Mouse (Mus musculus) skeletal muscle tissue, adult 2 months (tissue): ENCODE measurements at regions not wholly inside any gene's neighbourhood (a gene's known extent, or its start where the extent isn't known, plus 50 kb on each side); places are given as distances from the start of the nearest gene placed in this dataset.

Experiments used
- DNase-seq: peaks from one replicate; pipeline ENCODE4 v3.0.0-alpha.2; 2012; ENCODE audit warnings: low read depth, low spot score

DNA sequence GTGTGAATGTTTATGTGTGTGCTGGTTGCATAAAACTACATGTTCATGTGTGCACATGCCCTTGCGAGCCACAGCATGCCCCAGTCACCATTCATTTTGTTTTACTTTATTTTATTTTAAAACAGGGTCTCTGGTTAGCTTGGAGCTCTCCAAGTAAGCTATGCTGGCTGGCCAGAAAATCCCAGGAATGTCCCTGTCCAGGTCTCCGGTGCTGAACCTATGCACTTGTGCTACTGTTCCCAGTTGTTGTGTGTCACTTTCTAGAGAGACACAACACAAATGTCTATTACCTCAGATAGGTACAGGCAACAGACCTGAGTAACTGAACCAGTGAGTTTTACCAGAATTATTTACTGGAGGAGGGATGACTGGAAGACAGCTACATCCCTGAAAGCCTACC is 530.4 kb upstream of the Castor2 start:
- DNase-seq: no peak

DNA sequence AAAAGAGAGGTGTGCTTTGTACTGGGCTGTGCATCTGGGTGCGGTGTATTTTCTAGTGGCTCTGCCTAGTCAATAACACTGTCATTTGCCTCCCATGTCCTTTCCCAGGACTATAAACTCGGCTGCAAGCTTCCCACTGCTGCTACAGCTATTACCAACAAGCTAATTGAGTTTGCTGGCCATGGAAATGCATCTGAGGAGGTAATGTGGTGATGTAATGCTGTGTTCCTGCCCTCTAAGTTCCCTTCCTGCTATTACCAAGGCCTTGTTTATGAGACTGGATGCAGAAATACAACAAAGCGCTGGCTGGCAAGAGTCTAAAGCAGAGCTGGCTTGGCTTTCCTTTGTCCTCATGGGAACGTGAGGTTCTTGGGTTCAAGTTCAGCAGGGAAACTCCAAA is 533.0 kb upstream of the Castor2 start:
- no peak for DNase-seq

DNA sequence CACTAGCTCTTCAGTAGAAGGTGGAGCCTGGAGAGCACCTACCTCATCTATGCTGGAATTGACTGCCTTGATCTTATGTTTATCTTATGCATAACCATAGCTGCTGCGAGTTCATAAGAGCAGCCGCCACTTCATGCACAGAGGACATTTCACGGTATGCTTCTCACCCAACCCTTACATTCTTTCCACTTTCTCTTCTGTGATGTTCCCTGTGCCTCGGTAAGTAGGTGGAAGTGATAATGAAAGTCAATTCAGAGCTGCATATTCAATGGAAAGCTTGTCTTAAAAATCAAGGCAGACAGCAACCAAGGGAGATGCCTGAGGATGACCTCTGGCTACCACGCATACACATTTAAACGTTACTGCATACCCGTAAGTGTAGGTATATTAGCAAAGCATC is 548.9 kb upstream of the Castor2 start:
- no peak for DNase-seq

DNA sequence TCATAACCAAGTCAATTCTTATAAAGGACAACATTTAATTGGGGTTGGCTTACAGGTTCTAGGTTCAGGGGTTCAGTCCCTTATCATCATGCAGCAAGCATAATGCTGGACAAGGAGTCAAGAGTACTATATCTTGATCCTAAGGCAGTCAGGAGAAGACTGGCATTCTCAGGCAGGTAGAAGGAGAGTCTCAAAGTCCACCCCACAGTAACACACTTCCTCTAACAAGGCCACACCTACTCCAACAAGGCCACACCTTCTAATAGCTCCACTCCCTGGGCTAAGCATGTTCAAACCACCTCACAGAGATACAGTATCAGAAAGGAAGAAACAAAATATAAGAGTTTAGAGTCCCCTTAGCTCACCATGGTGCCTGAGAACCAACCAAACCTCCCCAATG is 557.3 kb upstream of the Castor2 start:
- no peak for DNase-seq

DNA sequence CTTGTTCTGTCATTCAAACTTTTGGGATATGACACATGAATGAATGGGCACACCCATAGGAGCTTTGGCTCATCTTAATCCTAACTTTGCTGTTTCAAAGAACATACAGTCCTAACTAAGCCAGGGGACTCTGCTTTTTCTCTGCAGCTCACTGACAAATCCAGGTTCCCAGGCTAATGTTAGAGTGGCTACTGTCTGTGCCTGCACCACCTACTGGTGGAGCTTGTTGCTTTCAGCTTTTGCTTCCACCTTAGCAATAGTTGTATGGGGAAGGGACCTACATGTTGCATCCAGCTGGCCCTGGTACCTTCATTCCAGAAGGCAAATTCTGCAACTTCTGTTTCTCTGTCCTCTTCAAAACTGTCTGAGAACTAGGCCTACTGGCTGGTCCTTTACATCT is 566.8 kb upstream of the Castor2 start:
- DNase-seq: peak; percentile 4

DNA sequence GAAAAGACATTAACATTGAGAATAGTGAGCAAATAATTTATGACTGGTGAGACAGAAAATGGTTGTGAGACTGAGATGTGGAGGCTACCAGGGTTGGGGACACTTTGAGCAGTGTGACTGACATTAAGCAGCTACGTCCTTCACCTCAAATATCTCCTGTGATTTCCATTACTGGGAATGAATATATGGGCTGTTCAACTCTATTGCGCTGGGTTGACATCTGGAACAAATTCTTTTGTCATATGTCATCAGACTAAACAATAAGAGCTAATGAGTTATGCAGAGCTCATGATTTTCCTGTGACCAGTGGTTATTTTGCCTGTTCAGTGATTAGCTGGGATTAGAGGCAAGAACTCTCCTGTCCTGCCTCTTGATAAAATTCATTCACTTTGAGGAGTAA is 593.9 kb upstream of the Castor2 start:
- no peak for DNase-seq

DNA sequence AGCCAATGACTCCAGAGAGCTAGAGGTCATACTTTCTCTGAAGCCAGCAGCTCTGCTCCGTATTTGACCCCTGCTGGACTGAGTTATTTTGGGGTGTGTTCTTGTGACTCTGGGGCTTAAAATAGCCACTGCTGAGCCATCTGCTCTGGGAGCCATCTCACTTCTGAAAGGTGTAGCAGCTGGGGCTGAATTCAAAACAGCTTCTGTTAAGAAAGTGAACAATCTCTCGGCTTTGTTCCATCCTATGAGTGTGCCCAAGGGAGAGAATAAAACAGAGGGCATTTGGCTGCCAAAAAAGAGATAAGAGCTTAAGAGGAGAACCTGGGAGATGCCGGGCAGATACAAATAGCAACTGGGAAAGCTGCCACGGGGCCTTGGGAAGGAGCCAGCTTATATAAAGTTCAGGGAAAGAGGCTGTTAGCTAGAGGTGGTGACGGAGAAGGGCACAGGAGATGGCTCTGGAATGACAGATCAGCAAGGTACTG is 611.7 kb upstream of the Castor2 start:
- DNase-seq: peak; percentile 94

DNA sequence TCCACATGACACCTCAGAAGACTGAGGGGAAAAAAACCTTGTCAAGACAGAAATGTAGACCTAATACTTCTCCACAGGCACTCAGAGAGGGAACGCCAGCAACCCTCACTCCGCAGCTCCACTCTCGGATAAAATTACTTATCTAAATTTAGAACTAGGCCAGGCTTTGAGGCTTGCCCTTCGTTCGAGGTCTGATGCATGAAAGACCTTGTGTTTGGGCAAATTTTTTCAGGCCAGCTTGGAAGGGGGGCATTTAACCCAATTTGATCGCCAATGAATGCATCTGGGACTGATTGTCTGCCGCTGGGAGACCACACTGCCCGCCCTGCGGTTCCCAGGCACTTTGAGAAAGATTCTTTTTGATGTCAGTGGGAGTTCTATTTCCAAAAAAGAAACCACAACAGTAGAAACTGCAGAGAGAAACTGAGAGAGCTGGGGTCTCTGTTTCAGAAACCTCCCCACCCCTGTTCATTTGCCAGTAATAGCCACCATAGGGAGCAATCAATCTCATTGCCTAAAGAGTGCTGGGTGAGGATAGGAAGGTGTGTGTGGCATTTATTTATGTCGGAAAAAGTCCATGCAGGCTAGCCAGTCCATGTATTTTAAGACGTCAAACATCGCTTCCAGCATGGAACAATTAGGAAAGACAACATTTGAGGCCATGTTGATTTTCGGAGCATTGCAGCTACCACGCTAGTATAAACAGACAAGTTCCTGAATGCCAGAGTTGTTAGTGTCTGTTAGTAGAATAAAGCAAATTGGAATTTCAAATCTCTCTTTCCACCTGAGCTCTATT is 617.0 kb upstream of the Castor2 start:
- DNase-seq: peak; percentile 67

DNA sequence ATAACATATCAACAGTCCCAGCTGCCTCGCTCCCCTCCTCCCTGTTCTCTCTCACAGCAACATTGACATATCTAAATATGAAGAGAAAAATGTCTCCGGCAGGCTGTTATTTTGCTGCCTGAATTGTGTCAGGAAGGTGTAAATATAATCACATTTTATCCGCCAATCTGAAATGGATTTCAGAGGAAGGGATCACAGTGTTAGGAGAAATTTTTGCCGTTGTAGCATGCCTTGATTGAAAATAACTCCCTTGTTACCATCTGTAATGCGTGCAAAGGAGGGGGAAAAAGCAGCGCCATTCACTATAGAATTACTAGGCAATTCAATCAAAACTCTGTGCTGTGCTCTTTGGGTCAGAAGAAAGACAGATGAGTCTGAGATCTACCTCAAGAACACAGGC is 620.3 kb upstream of the Castor2 start:
- DNase-seq: no peak

DNA sequence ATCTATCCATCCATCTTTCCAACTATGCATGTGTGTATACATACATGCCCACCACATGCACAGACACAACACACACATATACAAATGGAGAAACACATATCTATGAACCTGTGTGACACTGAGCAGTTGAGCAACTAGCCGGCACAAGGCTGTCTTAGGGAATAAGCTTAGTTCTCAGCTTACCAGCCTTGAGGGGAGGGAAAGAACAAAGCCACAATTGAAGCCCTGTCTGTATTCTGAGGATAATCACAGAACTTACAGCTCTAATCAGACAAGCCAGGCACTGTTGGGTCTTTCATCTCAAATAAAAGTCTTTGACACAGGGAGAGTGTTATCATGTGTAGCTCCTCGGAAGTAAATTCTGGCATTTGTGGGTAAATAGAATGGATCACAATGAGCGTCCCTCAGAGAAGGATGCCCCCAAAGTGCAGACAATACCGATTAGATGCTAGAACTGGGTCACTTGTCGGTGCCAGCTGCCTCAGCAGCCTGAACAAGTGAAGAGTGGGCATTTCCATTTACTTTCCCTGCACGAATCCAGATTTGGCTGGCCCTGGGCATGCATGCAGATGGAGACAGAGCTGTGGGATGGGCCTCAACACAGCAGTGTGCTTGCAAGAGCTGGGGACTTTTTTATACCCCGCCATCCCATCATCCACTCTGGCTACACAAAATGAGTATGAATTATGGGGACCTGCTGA is 646.0 kb upstream of the Castor2 start:
- DNase-seq: no peak

DNA sequence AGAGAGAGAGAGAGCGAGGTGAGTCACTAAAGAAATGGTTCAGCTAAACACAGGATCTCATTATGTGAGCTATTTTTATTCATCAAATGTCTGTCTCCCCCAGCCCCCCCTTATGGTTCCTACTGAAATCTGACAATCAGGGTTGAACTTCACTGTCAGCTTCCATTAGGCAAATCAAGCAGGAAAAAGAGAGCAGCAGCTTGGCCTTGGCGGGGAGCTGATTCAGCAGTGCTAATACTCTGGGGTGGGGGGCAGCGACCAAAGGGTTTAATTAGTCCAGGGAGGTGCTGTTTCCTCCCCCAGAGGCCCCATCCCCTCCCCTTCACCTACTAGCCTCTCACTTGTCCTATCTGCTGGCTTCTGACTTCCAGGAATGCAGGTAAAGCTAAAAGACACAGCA is 649.6 kb upstream of the Castor2 start:
- DNase-seq: no peak

DNA sequence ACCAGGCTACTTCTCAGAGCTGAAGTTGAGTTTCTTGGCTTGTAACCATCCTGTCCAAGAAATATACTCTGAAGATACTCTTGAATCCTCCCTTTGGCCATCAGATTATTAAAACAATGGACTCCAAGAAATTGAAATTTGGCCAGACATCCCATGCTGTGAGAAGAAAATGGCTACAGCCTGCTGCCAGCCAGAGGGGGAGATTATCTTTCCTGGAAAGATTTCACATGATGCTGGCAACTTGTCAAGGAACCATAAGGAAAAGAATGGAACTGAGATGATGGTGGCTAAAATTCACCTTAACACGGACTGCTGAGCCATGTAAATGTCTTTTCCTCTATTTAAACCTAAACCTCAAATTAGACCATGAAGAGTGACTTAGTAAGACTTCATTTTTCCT is 698.7 kb upstream of the Castor2 start:
- no peak for DNase-seq

DNA sequence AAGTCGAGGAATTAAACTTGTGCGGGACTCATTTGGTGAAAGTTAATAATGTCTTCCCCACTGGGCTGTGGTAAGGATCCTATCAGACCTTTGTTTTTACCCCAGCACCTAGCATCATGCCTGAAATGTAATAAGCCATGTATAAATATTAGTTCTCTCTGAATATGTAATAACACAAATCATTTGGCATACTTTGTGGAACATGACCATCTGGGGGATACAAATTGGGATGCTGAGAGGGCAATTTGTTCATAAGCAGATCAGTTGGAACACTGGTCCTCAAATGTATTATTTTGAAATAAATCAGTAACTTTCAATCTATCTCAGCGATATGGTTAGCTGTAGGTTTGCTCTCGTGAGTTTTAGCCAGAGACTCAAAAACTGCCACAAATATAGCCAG is 709.6 kb upstream of the Castor2 start:
- DNase-seq: no peak

DNA sequence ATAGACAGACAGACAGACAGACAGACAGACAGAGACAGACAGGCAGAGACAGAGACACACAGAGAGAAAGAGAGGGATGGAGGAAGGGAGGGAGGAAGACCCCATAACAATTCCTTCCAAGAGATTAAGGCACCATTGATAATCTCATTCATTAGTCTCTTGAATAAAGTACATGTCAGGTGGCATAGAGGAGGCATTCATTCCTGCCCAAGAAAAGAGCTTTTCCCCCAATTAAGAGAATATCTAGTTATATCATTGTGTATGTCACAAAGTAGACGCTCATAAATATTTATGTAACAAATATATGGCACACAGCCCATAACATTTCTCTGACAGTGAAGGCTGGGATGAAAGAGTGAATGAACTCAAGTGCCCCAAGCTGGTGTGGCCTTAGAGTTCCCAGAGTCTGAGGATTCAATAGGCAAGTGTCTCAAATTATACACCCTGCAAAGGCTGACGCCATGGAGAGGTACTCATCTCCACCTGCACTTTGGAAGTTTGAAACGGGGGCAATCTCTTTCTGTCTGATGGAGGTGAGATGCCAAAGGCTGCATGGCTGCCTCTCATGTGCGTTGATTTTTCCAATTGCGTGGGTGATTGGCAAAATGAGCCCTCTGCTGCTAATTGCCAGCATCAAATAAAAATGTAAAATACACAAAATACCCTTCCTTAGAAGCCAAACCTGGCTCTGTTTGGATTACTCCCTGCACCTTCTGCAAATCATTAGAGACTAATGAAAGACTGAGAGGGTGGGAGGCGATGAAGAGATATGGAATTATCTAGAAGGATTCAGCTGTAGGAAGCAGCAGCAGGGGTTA is 710.3 kb upstream of the Castor2 start:
- DNase-seq: no peak

DNA sequence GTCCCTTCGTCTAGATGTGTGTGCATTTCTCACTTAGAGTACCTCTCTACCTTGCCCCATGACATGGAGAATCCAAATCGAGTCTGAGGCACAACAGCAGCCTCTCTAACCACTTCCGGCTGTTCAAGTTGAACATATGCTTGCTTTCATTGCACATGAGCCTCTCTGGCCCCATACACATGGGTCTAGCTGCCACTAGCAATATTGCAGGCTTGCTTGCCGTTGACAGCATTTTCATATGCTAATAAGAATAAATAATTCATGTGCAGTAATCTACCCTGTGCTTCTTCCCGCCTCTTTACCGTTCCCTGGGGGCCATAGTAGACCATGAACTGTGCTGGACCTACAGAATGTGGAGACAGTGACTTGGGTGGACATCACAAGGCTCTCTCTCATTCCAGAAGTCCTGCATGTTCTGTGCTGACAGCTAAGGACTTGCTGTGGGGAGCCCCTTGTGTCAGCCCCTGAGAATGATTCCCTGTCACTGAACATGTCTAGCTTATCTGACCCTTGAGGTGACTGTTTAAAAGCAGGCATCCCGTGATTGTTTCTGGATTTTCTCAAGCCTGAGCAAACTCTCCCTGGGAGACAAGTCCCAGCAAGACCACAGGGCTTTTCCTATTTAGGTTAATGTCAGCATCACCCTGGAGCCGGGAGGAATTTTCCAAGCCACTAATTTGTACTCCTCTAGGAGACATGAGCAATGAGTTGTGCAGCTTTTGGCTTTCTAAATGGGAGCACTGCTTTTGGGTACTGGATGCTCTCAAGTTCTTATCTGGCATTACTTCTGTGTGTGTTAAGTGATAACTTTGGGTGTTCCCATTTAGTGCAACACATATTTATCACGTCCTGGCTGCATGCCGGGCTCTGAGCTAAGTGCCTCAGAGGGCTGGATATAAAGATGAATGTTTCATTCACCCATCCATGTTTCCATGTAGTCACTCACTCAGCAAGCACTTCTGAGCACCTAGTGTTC is 713.8 kb upstream of the Castor2 start:
- peak; percentile 18 for DNase-seq

DNA sequence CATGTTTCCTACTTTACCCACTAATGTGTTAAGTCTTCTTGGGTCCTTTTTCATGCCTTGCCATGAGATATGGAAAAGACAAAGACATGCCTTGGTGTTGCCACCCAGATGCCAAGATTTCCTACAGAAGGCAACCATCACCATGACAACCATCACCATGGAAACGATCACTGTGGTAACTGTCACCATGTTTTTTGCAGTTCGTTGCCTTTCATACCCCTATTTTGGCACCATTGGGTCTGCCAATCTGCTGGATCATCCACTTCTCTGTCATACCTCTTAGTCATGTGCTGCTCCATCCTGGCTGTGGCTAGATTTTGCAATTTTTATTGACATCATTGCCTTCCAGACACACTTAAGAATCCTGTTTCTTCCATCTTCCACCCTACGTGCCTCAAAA is 733.7 kb upstream of the Castor2 start:
- no peak for DNase-seq

DNA sequence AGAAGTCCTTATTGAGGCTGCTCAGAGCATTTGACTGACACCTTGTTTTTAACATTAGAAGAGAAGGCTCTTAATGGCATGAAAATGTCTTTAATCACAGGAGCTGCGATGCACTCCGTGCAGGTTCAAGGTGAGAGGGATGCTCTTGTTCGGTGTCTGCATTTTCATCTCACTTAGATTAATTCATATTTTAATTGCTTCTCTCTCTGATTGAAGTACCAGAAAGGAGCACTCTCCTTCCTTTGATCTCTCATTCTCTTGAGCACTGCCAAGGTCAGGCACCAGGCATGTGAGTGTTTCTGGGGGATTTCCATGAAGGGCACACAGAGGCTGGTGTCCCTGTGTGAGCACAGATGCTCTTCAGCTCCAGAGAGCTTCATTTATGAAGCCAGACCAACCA is 752.0 kb upstream of the Castor2 start:
- DNase-seq: no peak

DNA sequence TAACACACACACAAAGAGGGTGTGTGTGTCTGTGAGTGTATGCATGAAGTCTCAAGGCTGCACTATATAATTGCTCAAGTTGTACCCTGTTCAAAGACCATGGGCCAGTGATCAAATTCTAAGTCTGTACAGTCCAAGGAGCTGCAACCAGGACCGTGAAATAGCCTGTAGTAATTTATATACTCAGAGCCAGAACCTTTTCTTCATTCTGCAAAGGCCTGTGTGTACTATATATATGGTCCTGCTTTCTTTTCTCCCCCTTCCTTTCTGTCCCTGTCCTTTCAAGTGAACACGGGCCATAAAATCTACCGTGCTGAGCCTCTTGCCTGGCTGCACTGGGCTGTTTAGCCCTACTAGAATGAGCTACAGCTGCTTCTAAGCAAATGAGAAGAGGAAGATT is 757.5 kb upstream of the Castor2 start:
- DNase-seq: no peak

DNA sequence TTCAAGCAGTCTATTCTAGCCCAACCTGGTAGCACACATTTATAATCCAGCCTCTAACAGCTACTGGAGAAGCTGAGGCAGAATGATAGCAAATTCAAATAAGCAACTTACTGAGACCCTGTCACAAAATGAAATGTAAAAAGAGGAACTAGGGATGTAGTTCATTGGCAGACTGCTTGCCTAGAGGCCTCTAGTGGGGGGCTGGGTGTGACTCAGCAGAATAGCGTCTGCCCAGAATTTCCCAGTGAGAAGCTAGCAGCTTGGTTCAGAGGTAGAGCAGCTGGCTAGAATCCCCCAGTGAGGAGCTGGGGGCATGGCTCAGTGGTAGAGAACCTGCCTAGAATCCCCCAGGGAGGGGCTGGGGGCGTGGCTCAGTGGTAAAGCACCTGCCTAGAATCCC is 777.5 kb upstream of the Auts2 start:
- no peak for DNase-seq

DNA sequence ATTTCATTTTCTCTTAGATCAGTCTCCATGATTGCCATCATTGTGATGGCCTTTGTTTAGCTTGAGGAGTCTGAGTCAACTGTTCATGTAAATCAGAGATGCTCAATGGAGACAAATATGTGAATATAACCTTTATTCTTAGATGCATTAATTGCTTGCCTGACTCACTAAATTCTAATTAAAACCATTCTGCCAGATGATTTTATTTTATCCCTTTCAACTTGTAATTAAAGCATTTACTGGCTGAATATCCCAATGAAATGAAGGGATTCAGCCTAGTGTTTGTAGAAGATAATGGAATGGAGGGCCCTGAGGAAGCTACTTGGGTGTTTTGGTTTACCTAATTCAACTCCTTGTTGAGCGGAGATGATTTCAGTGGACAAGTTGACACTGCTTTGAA is 777.1 kb upstream of the Auts2 start:
- no peak for DNase-seq

DNA sequence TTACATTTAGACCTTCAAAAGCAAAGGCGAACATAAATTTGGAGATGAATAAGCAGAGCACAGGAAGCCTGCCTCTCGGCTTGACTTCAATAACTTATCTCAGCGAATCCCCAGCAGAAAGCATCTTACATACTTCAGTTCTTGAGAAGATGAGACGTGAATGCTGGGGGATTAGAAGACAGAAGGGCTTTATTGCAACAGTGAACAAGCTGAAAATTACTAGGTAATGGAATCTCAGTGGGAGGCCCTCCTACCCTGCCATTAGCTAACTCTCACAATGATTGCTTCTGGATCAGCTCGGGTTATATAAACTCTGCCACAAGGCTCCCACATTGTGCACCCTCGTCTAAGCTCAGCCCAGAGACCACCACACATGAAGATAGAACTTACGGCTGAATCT is 770.9 kb upstream of the Auts2 start:
- DNase-seq: no peak
